In genomic region chr9:13303099-13303771, GRCm38 (mm10) we compare ENCODE assay signal across 15 mouse cellular contexts. TPM values are rescaled to one million over a fixed set of nuclear protein-coding genes. Genes with fewer than 3 reads are reported as not detected.
DNase-seq lines count a peak whose midpoint lies in the region; ATAC-seq lines count a peak whose summit lies in the region.
"Had no signal": no experiment of that assay in that cellular context is flagged by ENCODE, and none has a peak within 500 bp of the region (broad histone marks: within the 10 kb centered on the region; RNA-seq: fewer than 3 reads in every experiment).

No protein-coding gene starts in this region.

- no peak overlapping the region for H3K4me3 ChIP-seq in heart, embryonic 10.5 days
- no peak overlapping the region for H3K4me3 ChIP-seq in neural tube, embryonic 11.5 days (ENCODE audit: low read depth, low read length)
- H3K4me3 ChIP-seq in hindbrain, embryonic 15.5 days: no peak overlapping the region
- H3K4me3 ChIP-seq: embryonic facial prominence, embryonic 13.5 days; heart, embryonic 12.5 days; intestine, embryonic 15.5 days; lung, embryonic 15.5 days had no signal

- H3K27ac ChIP-seq in heart, embryonic 10.5 days: 0 out of 2 replicates have a peak overlapping the region, but pooled peaks have one; percentile 53
- peak overlapping the region; percentile 39 for H3K27ac ChIP-seq in neural tube, embryonic 11.5 days (ENCODE audit: low read depth, low read length)
- H3K27ac ChIP-seq in hindbrain, embryonic 15.5 days (replicated peaks): peak overlapping the region; percentile 32; the same call in 1 of the 2 replicates
- H3K27ac ChIP-seq: embryonic facial prominence, embryonic 13.5 days; intestine, embryonic 15.5 days; lung, embryonic 15.5 days had no signal

- no peaks in the 10 kb centered on the region for H3K9me3 ChIP-seq in heart, embryonic 10.5 days
- H3K9me3 ChIP-seq in neural tube, embryonic 11.5 days (ENCODE audit: control insufficient read depth, low read length): no peaks in the 10 kb centered on the region
- no peaks in the 10 kb centered on the region for H3K9me3 ChIP-seq in hindbrain, embryonic 15.5 days
- H3K9me3 ChIP-seq: embryonic facial prominence, embryonic 13.5 days; heart, embryonic 12.5 days; intestine, embryonic 15.5 days; lung, embryonic 15.5 days had no signal

- peaks cover 87% of the 10 kb centered on the region for H3K4me1 ChIP-seq in heart, embryonic 10.5 days
- H3K4me1 ChIP-seq in neural tube, embryonic 11.5 days (ENCODE audit: control insufficient read depth, insufficient read depth, low read length): peaks cover 70% of the 10 kb centered on the region
- H3K4me1 ChIP-seq in hindbrain, embryonic 15.5 days (replicated peaks): peaks cover 77% of the 10 kb centered on the region

- H3K9ac ChIP-seq in neural tube, embryonic 11.5 days (ENCODE audit: low read length): no peak overlapping the region
- H3K9ac ChIP-seq in hindbrain, embryonic 15.5 days: no peak overlapping the region
- H3K9ac ChIP-seq: embryonic facial prominence, embryonic 13.5 days; heart, embryonic 12.5 days; intestine, embryonic 15.5 days; lung, embryonic 15.5 days had no signal

- WGBS in heart, embryonic 10.5 days: 74% methylated on average over 5 of the region's 5 CpGs
- WGBS in neural tube, embryonic 11.5 days: 45% methylated on average over 5 of the region's 5 CpGs
- WGBS in hindbrain, embryonic 15.5 days: 18% methylated on average over 5 of the region's 5 CpGs

- H3K4me2 ChIP-seq in neural tube, embryonic 11.5 days (ENCODE audit: low read depth): no peak overlapping the region
- peak overlapping the region; percentile 99; the same call in 1 of the 2 replicates for H3K4me2 ChIP-seq in hindbrain, embryonic 15.5 days
- H3K4me2 ChIP-seq: embryonic facial prominence, embryonic 13.5 days; intestine, embryonic 15.5 days had no signal

- peak; percentile 68 for DNase-seq in heart, embryonic 10.5 days (ENCODE audit: low spot score)
- DNase-seq in heart, adult 9 months (ENCODE audit: low spot score in 2 of 2): no peak
- DNase-seq in neural tube, embryonic 11.5 days (ENCODE audit: low spot score): no peak
- DNase-seq in neural tube, embryonic 10.5 days (ENCODE audit: extremely low spot score, low spot score): no peak
- no peak for DNase-seq in ovary, postnatal 10 days (ENCODE audit: low spot score)
- no peak for DNase-seq in frontal cortex, postnatal 10 days (ENCODE audit: low spot score in 2 of 2)
- no peak for DNase-seq in right cerebral cortex, postnatal 10 days (ENCODE audit: low spot score in 2 of 2)
- DNase-seq: cerebellum, adult 8-10 months; right cerebral cortex, postnatal 4 days; thymus, postnatal 4 days had no signal

- ATAC-seq in neural tube, embryonic 11.5 days (ENCODE audit: insufficient read depth, low FRiP score, low TSS enrichment): peak; percentile 17; the same call in 1 of the 2 replicates
- no peak for ATAC-seq in hindbrain, embryonic 15.5 days (ENCODE audit: low FRiP score, low read depth)

- no peaks in the 10 kb centered on the region for H3K36me3 ChIP-seq in heart, embryonic 10.5 days
- H3K36me3 ChIP-seq in neural tube, embryonic 11.5 days (ENCODE audit: control insufficient read depth, insufficient read depth, low read length): no peaks in the 10 kb centered on the region
- no peaks in the 10 kb centered on the region for H3K36me3 ChIP-seq in hindbrain, embryonic 15.5 days
- H3K36me3 ChIP-seq: embryonic facial prominence, embryonic 13.5 days; heart, embryonic 12.5 days; intestine, embryonic 15.5 days; lung, embryonic 15.5 days had no signal

- no peaks in the 10 kb centered on the region for H3K27me3 ChIP-seq in heart, embryonic 10.5 days (ENCODE audit: insufficient read depth, poor library complexity, severe bottlenecking)
- no peaks in the 10 kb centered on the region for H3K27me3 ChIP-seq in neural tube, embryonic 11.5 days (ENCODE audit: control insufficient read depth, insufficient read depth, low read length)
- H3K27me3 ChIP-seq in hindbrain, embryonic 15.5 days: no peaks in the 10 kb centered on the region
- H3K27me3 ChIP-seq: embryonic facial prominence, embryonic 13.5 days; heart, embryonic 12.5 days; intestine, embryonic 15.5 days; lung, embryonic 15.5 days had no signal

RNA-seq across cellular contexts. Expression of gene Maml2, which starts 5.5 kb away (rescaled TPM):
- polyA plus RNA-seq in heart, embryonic 10.5 days (2016; fragmentation: Nextera tagmentation; extraction: Ambion mirVana): 7.3 and 9.6 TPM in 2 replicates
- polyA plus RNA-seq in neural tube, embryonic 11.5 days (2014; fragmentation: Nextera tagmentation; extraction: Ambion mirVana): 12.8 and 14.1 TPM in 2 replicates
- polyA plus RNA-seq in hindbrain, embryonic 15.5 days (2015; fragmentation: Nextera tagmentation; extraction: Ambion mirVana): 11.2 and 12.3 TPM in 2 replicates

RNA-seq across cellular contexts. Expression of gene Ccdc82, which starts 56.5 kb away (rescaled TPM):
- 6.5 and 8.3 TPM in 2 replicates for polyA plus RNA-seq in heart, embryonic 10.5 days (2016; fragmentation: Nextera tagmentation; extraction: Ambion mirVana)
- polyA plus RNA-seq in neural tube, embryonic 11.5 days (2014; fragmentation: Nextera tagmentation; extraction: Ambion mirVana): 12.9 and 13.4 TPM in 2 replicates
- polyA plus RNA-seq in hindbrain, embryonic 15.5 days (2015; fragmentation: Nextera tagmentation; extraction: Ambion mirVana): 13.1 and 13.6 TPM in 2 replicates

RNA-seq across cellular contexts. Expression of gene Jrkl, which starts 57.6 kb away (rescaled TPM):
- 7.1 and 7.8 TPM in 2 replicates for polyA plus RNA-seq in heart, embryonic 10.5 days (2016; fragmentation: Nextera tagmentation; extraction: Ambion mirVana)
- polyA plus RNA-seq in neural tube, embryonic 11.5 days (2014; fragmentation: Nextera tagmentation; extraction: Ambion mirVana): 8.9 and 9.4 TPM in 2 replicates
- 10.4 TPM in 2 replicates for polyA plus RNA-seq in hindbrain, embryonic 15.5 days (2015; fragmentation: Nextera tagmentation; extraction: Ambion mirVana)
